Mouse (Mus musculus): ENCODE data around the gene Map2. TPM values are rescaled to one million over a fixed set of nuclear protein-coding genes. Genes with fewer than 3 reads are reported as not detected.

Gene Map2
- total and polyA plus RNA-seq, 3 experiments, result not detected

- Histone ChIP-seq H3K4me3 (ENCODE audit: control insufficient read depth in 1 of 2, insufficient read depth in 1 of 2, low read depth in 2 of 2, low read length in 2 of 2) (no peak overlapping the region), H3K79me2 (ENCODE audit: control insufficient read depth, insufficient read depth, low read length, poor library complexity) (no peaks in the 10 kb centered on the region), H3K9ac (ENCODE audit: control insufficient read depth, low read depth, low read length, poor library complexity, severe bottlenecking) (no peak overlapping the region), H3K9me3 (replicated peaks; ENCODE audit: insufficient read depth, low read length) (no peaks in the 10 kb centered on the region), H3K27ac (ENCODE audit: control insufficient read depth, low read depth, low read length) (no peak overlapping the region), H3K4me1 (ENCODE audit: control insufficient read depth in 1 of 2, insufficient read depth in 2 of 2, low read length in 2 of 2) (no peaks in the 10 kb centered on the region), H3K36me3 (ENCODE audit: control insufficient read depth in 1 of 2, insufficient read depth in 2 of 2, low read length in 2 of 2) (no peaks in the 10 kb centered on the region), H3K27me3 (ENCODE audit: control insufficient read depth in 1 of 2, insufficient read depth in 2 of 2, low read length in 2 of 2) (no peaks in the 10 kb centered on the region)
- no peak for DNase-seq (ENCODE audit: low read depth, low spot score)
- TF ChIP-seq MYC (IDR thresholded peaks at IDR 0.05; ENCODE audit: low read depth, low read length) (no peak), GATA1 (IDR thresholded peaks at IDR 0.05; ENCODE audit: low read depth, low read length) (no peak), UBTF (IDR thresholded peaks at IDR 0.05; ENCODE audit: borderline replicate concordance, insufficient read depth, low read depth, low read length) (no peak)
These were observed 282.7 kb downstream of the Map2 start for GRCm38 (mm10) chr1:66457747-66458146.

GRCm38 (mm10) chr1:66459394-66459793 lies 284.3 kb downstream of the Map2 start:
- Histone ChIP-seq H3K27me3 (ENCODE audit: control insufficient read depth in 1 of 2, insufficient read depth in 2 of 2, low read length in 2 of 2) (no peaks in the 10 kb centered on the region), H3K27ac (ENCODE audit: control insufficient read depth, low read depth, low read length) (no peak overlapping the region), H3K4me3 (ENCODE audit: control insufficient read depth in 1 of 2, insufficient read depth in 1 of 2, low read depth in 2 of 2, low read length in 2 of 2) (no peak overlapping the region), H3K4me1 (ENCODE audit: control insufficient read depth in 1 of 2, insufficient read depth in 2 of 2, low read length in 2 of 2) (no peaks in the 10 kb centered on the region), H3K79me2 (ENCODE audit: control insufficient read depth, insufficient read depth, low read length, poor library complexity) (no peaks in the 10 kb centered on the region), H3K36me3 (ENCODE audit: control insufficient read depth in 1 of 2, insufficient read depth in 2 of 2, low read length in 2 of 2) (no peaks in the 10 kb centered on the region), H3K9me3 (replicated peaks; ENCODE audit: insufficient read depth, low read length) (no peaks in the 10 kb centered on the region), H3K9ac (ENCODE audit: control insufficient read depth, low read depth, low read length, poor library complexity, severe bottlenecking) (no peak overlapping the region)
- no peak for DNase-seq (ENCODE audit: low read depth, low spot score)
- TF ChIP-seq KAT2A (conservative IDR thresholded peaks at IDR 0.05; ENCODE audit: low read depth, low read length), result no peak
- TF ChIP-seq CHD2 (IDR thresholded peaks at IDR 0.05; ENCODE audit: low read length), result no peak
- no peak for TF ChIP-seq JUND (IDR thresholded peaks at IDR 0.05; ENCODE audit: low read depth, low read length)

GRCm38 (mm10) chr1:66460850-66461249 lies 285.8 kb downstream of the Map2 start:
- Histone ChIP-seq H3K9me3 (replicated peaks; ENCODE audit: insufficient read depth, low read length) (no peaks in the 10 kb centered on the region), H3K4me1 (ENCODE audit: control insufficient read depth in 1 of 2, insufficient read depth in 2 of 2, low read length in 2 of 2) (no peaks in the 10 kb centered on the region), H3K79me2 (ENCODE audit: control insufficient read depth, insufficient read depth, low read length, poor library complexity) (no peaks in the 10 kb centered on the region), H3K4me3 (ENCODE audit: control insufficient read depth in 1 of 2, insufficient read depth in 1 of 2, low read depth in 2 of 2, low read length in 2 of 2) (no peak overlapping the region), H3K27ac (ENCODE audit: control insufficient read depth, low read depth, low read length) (no peak overlapping the region), H3K36me3 (ENCODE audit: control insufficient read depth in 1 of 2, insufficient read depth in 2 of 2, low read length in 2 of 2) (no peaks in the 10 kb centered on the region), H3K27me3 (ENCODE audit: control insufficient read depth in 1 of 2, insufficient read depth in 2 of 2, low read length in 2 of 2) (no peaks in the 10 kb centered on the region), H3K9ac (ENCODE audit: control insufficient read depth, low read depth, low read length, poor library complexity, severe bottlenecking) (no peak overlapping the region)
- DNase-seq (ENCODE audit: low read depth, low spot score), result no peak
- TF ChIP-seq SMC3 (IDR thresholded peaks at IDR 0.05; ENCODE audit: low read depth, low read length) (no peak), MEF2A (IDR thresholded peaks at IDR 0.05; ENCODE audit: extremely low read depth, insufficient replicate concordance, low read depth, low read length, poor library complexity, severe bottlenecking) (no peak), MXI1 (IDR thresholded peaks at IDR 0.05; ENCODE audit: low read depth, low read length) (no peak), MYB (IDR thresholded peaks at IDR 0.05; ENCODE audit: low read depth, low read length) (no peak), ZMIZ1 (IDR thresholded peaks at IDR 0.05; ENCODE audit: low read depth, low read length) (no peak), TBP (IDR thresholded peaks at IDR 0.05; ENCODE audit: low read depth, low read length) (no peak), POLR2A (IDR thresholded peaks at IDR 0.05; ENCODE audit: control insufficient read depth in 1 of 2, insufficient read depth in 1 of 2, low read depth in 1 of 2, low read length in 2 of 2, poor library complexity in 1 of 2) (no peak), MYC (IDR thresholded peaks at IDR 0.05; ENCODE audit: low read depth, low read length) (no peak), E2F4 (IDR thresholded peaks at IDR 0.05; ENCODE audit: borderline replicate concordance, low read depth, low read length) (no peak), NRF1 (IDR thresholded peaks at IDR 0.05; ENCODE audit: insufficient read depth, low read depth, low read length, poor library complexity, severe bottlenecking) (no peak), KAT2A (conservative IDR thresholded peaks at IDR 0.05; ENCODE audit: low read depth, low read length) (no peak)
